In genomic region chr16:6037009-6037408, GRCm38 (mm10) we compare ENCODE assay signal across 27 mouse cellular contexts.
DNase-seq lines count a peak whose midpoint lies in the region; ATAC-seq lines count a peak whose summit lies in the region.
"Had no signal": no experiment of that assay in that cellular context is flagged by ENCODE, and none has a peak within 500 bp of the region (broad histone marks: within the 10 kb centered on the region; RNA-seq: fewer than 3 reads in every experiment).

No protein-coding gene starts in this region.

- no peaks in the 10 kb centered on the region for H3K9me3 ChIP-seq in forebrain, embryonic 13.5 days (replicated peaks)
- no peaks in the 10 kb centered on the region for H3K9me3 ChIP-seq in forebrain, embryonic 11.5 days (ENCODE audit: control insufficient read depth, low read length)
- H3K9me3 ChIP-seq in limb, embryonic 10.5 days (replicated peaks): no peaks in the 10 kb centered on the region
- H3K9me3 ChIP-seq: embryonic facial prominence, embryonic 10.5 days; embryonic facial prominence, embryonic 15.5 days; intestine, embryonic 15.5 days; liver, embryonic 12.5 days; midbrain, embryonic 12.5 days; neural tube, embryonic 13.5 days had no signal

- no peak overlapping the region for H3K9ac ChIP-seq in forebrain, embryonic 13.5 days
- H3K9ac ChIP-seq in forebrain, embryonic 11.5 days (ENCODE audit: low read length): no peak overlapping the region
- H3K9ac ChIP-seq: embryonic facial prominence, embryonic 15.5 days; intestine, embryonic 15.5 days; liver, embryonic 12.5 days; liver, postnatal 0 days; midbrain, embryonic 12.5 days; neural tube, embryonic 13.5 days had no signal

- H3K27me3 ChIP-seq in forebrain, embryonic 13.5 days: no peaks in the 10 kb centered on the region
- no peaks in the 10 kb centered on the region for H3K27me3 ChIP-seq in forebrain, embryonic 11.5 days (ENCODE audit: control insufficient read depth, insufficient read depth, low read length)
- no peaks in the 10 kb centered on the region for H3K27me3 ChIP-seq in limb, embryonic 10.5 days (ENCODE audit: low read depth, poor library complexity, severe bottlenecking)
- H3K27me3 ChIP-seq: embryonic facial prominence, embryonic 15.5 days; intestine, embryonic 15.5 days; liver, embryonic 12.5 days; midbrain, embryonic 12.5 days; neural tube, embryonic 13.5 days had no signal

- H3K27ac ChIP-seq in forebrain, embryonic 13.5 days: no peak overlapping the region
- H3K27ac ChIP-seq in forebrain, embryonic 11.5 days (ENCODE audit: low read depth, low read length): no peak overlapping the region
- H3K27ac ChIP-seq in limb, embryonic 10.5 days: no peak overlapping the region
- H3K27ac ChIP-seq: embryonic facial prominence, embryonic 10.5 days; embryonic facial prominence, embryonic 15.5 days; intestine, embryonic 15.5 days; kidney, postnatal 0 days; liver, embryonic 12.5 days; midbrain, embryonic 12.5 days; neural tube, embryonic 13.5 days had no signal

- no peak overlapping the region for H3K4me3 ChIP-seq in forebrain, embryonic 13.5 days
- no peak overlapping the region for H3K4me3 ChIP-seq in forebrain, embryonic 11.5 days (ENCODE audit: low read depth, low read length)
- no peak overlapping the region for H3K4me3 ChIP-seq in limb, embryonic 10.5 days
- H3K4me3 ChIP-seq: embryonic facial prominence, embryonic 10.5 days; embryonic facial prominence, embryonic 15.5 days; intestine, embryonic 15.5 days; liver, embryonic 12.5 days; midbrain, embryonic 12.5 days; neural tube, embryonic 13.5 days had no signal

- DNase-seq in forebrain, embryonic 11.5 days (ENCODE audit: low spot score): no peak
- DNase-seq in layer of hippocampus, adult 11-12 months (ENCODE audit: low spot score): peak; percentile 17
- DNase-seq in layer of hippocampus, postnatal 25 days (ENCODE audit: extremely low spot score in 1 of 2, low spot score in 1 of 2): no peak
- peak; percentile 57 to 74 for DNase-seq in right cerebral cortex, postnatal 10 days (ENCODE audit: low spot score in 2 of 2)
- DNase-seq in right cerebral cortex, adult 2 months (ENCODE audit: low spot score in 2 of 2): no peak
- peak; percentile 28 for DNase-seq in layer of hippocampus, adult 9-11 months
- no peak for DNase-seq in limb, embryonic 10.5 days (ENCODE audit: low spot score)
- DNase-seq: adrenal gland, adult 2 months; adrenal gland, postnatal 36 days; cerebellum, postnatal 10 days; kidney, adult 8-10 months; kidney, postnatal 4 days; liver, postnatal 0 days; lung, postnatal 36 days; spleen, adult 18-20 months; thymus, adult 18-20 months; thymus, postnatal 25 days had no signal

- H3K4me2 ChIP-seq in forebrain, embryonic 13.5 days: no peak overlapping the region
- H3K4me2 ChIP-seq in forebrain, embryonic 11.5 days (ENCODE audit: low read depth, low read length, severe bottlenecking): no peak overlapping the region
- H3K4me2 ChIP-seq: embryonic facial prominence, embryonic 15.5 days; intestine, embryonic 15.5 days; liver, embryonic 12.5 days; midbrain, embryonic 12.5 days; neural tube, embryonic 13.5 days had no signal

- 46% methylated on average over 7 of the region's 7 CpGs for WGBS in forebrain, embryonic 13.5 days
- 65% methylated on average over 7 of the region's 7 CpGs for WGBS in forebrain, embryonic 11.5 days
- WGBS in limb, embryonic 10.5 days: 88% methylated on average over 7 of the region's 7 CpGs

- peak; percentile 13; the same call in 1 of the 2 replicates for ATAC-seq in forebrain, embryonic 13.5 days
- no peak for ATAC-seq in forebrain, embryonic 11.5 days (replicated peaks; ENCODE audit: low FRiP score)
- ATAC-seq: activated CD4-positive, CD25-positive, alpha-beta regulatory T cell, adult 4 months; hindbrain, embryonic 16.5 days; intestine, embryonic 15.5 days; liver, embryonic 12.5 days; liver, postnatal 0 days had no signal

- no peaks in the 10 kb centered on the region for H3K4me1 ChIP-seq in forebrain, embryonic 13.5 days
- no peaks in the 10 kb centered on the region for H3K4me1 ChIP-seq in forebrain, embryonic 11.5 days (replicated peaks; ENCODE audit: control insufficient read depth, insufficient read depth, low read length)
- no peaks in the 10 kb centered on the region for H3K4me1 ChIP-seq in limb, embryonic 10.5 days
- H3K4me1 ChIP-seq: embryonic facial prominence, embryonic 10.5 days; embryonic facial prominence, embryonic 15.5 days; intestine, embryonic 15.5 days; liver, embryonic 12.5 days; midbrain, embryonic 12.5 days; neural tube, embryonic 13.5 days had no signal

- H3K36me3 ChIP-seq in forebrain, embryonic 13.5 days (ENCODE audit: poor library complexity, severe bottlenecking): no peaks in the 10 kb centered on the region
- no peaks in the 10 kb centered on the region for H3K36me3 ChIP-seq in forebrain, embryonic 11.5 days (ENCODE audit: control insufficient read depth, insufficient read depth, low read length)
- no peaks in the 10 kb centered on the region for H3K36me3 ChIP-seq in limb, embryonic 10.5 days
- H3K36me3 ChIP-seq: embryonic facial prominence, embryonic 10.5 days; embryonic facial prominence, embryonic 15.5 days; intestine, embryonic 15.5 days; liver, embryonic 12.5 days; midbrain, embryonic 12.5 days; neural tube, embryonic 13.5 days had no signal

Comparison
In these comparisons a context has a peak if more than half of its experiments do, and no peak if none do; other contexts are left out.
1. DNase-seq: peak in layer of hippocampus, adult 11-12 months (single experiment), right cerebral cortex, postnatal 10 days (2 of 2) and layer of hippocampus, adult 9-11 months (single experiment); none in forebrain, embryonic 11.5 days (single experiment), layer of hippocampus, postnatal 25 days (0 of 2), right cerebral cortex, adult 2 months (0 of 2) and limb, embryonic 10.5 days (single experiment).